Mouse (Mus musculus): ENCODE results near the gene Klhl2.

DNA sequence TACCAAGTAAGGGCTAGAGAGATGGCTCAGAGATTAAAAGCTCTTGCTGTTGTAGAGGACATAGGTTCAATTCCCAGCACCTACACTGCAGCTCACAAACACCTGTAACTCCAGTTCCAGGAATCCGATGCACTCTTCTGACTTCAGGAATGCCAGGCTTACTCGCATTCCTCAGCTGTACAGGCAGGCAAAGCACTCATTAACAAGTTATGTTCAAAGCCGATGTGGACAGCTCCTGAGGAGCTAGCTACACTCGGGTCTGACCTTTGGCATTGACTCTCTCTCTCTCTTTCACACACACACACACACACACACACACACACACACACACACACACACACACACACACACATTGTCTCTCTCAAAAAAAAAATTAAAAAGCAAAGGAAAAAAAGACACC lies 48.9 kb upstream of the Klhl2 start:
- no peak for TF ChIP-seq POLR2A (IDR thresholded peaks at IDR 0.05; ENCODE audit: borderline replicate concordance, low read depth, low read length)
- no peak for TF ChIP-seq CTCF (IDR thresholded peaks at IDR 0.05; ENCODE audit: low read depth, low read length)

Measured in bone marrow macrophage, adult 2 months (primary cell).